Mouse (Mus musculus) lung, postnatal 0 days (tissue): ENCODE results near the gene Wfdc17. TPM values are rescaled to one million over a fixed set of nuclear protein-coding genes. Genes with fewer than 3 reads are reported as not detected.

Source experiments
- ATAC-seq: fragments of 200-750 bp; cut with Nextera tagmentation; 2 replicates; pipeline ENCODE4 v1.8.0; 2017; ENCODE audit warnings: moderate library complexity
- DNase-seq: peaks from one replicate; pipeline ENCODE4 v3.0.0-alpha.2; 2016; ENCODE audit warnings: low spot score
- H3K27ac ChIP-seq: fragments of 300-500 bp; sonication (generic); 2 replicates; pipeline ENCODE4 v1.5.1; 2014; ENCODE audit warnings: antibody characterized with exemption, mild to moderate bottlenecking, low read length, mixed read lengths
- H3K27me3 ChIP-seq: fragments of 300-500 bp; sonication (generic); replicated peaks from 2 replicates; pipeline ENCODE4 v1.6.1; 2014; ENCODE audit warnings: low read length, mixed read lengths; ENCODE audit not compliant: insufficient read depth
- H3K36me3 ChIP-seq: fragments of 300-500 bp; sonication (generic); 2 replicates; pipeline ENCODE4 v1.6.1; 2014; ENCODE audit warnings: low read length, mixed read lengths; ENCODE audit not compliant: insufficient read depth
- H3K4me1 ChIP-seq: fragments of 300-500 bp; sonication (generic); 2 replicates; pipeline ENCODE4 v1.6.1; 2014; ENCODE audit warnings: antibody characterized with exemption, low read depth, low read length, mixed read lengths; ENCODE audit not compliant: insufficient read depth
- H3K4me2 ChIP-seq: fragments of 300-500 bp; sonication (generic); replicated peaks from 2 replicates; pipeline ENCODE4 v1.6.1; 2014; ENCODE audit warnings: low read depth, mild to moderate bottlenecking, low read length, moderate library complexity, mixed read lengths
- H3K4me3 ChIP-seq: fragments of 300-500 bp; sonication (generic); 2 replicates; pipeline ENCODE4 v1.5.1; 2014; ENCODE audit warnings: low read depth, low read length
- H3K9ac ChIP-seq: fragments of 300-500 bp; sonication (generic); replicated peaks from 2 replicates; pipeline ENCODE4 v1.6.1; 2014; ENCODE audit warnings: low read depth, mild to moderate bottlenecking
- H3K9me3 ChIP-seq: fragments of 300-500 bp; sonication (generic); 2 replicates; pipeline ENCODE4 v1.6.1; 2016; ENCODE audit warnings: low read length, mixed read lengths
- CTCF ChIP-seq: IDR thresholded peaks from 2 replicates; pipeline ENCODE4 v1.5.1; 2016; ENCODE audit warnings: antibody characterized with exemption, mild to moderate bottlenecking
- EP300 ChIP-seq: IDR thresholded peaks from 2 replicates; pipeline ENCODE4 v1.6.1; 2016; ENCODE audit warnings: antibody characterized with exemption, mild to moderate bottlenecking, control low read depth
- WGBS: fragments of 180-500 bp; shearing (Covaris S2); extraction: QIAGEN DNeasy Blood & Tissue Kit; methylation state at CpG from one replicate; pipeline ENCODE4 v1.1.7; 2014; 5-methylcytosine and 5-hydroxymethylcytosine counted together
- polyA plus RNA-seq: library from polyadenylated mRNA; unstranded; fragments of >200 nt; fragmentation: Nextera tagmentation; extraction: Ambion mirVana; gene quantifications from 2 replicates; pipeline ENCODE4 v1.2.1, GENCODE M21; 2015

Gene Wfdc17
- 27.1 and 33.5 TPM in 2 replicates for polyA plus RNA-seq

DNA sequence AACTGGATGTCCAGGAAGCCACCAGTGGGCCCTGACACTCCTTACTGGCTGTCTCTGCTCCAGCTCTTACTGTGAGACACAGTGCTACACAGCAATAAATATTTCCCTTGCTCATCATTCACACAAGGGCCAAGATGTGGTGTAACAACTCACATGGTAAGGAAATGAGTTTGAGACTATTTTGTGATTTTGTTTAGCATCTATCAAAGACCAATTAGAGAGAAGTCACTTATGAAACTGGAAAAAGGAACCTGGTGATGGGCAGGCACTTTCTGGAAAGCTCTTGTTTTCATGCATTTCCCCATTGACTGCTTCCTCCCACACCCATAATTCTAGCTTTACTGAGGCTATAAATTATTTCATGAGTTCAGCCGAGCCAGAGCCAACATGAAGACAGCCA is at the start of gene Wfdc17:
TSS of gene Wfdc17 (plus strand) at position 287 of the 400 bp plus-strand sequence.
- H3K4me3 ChIP-seq = no peak within 1 kb of the TSS

DNA sequence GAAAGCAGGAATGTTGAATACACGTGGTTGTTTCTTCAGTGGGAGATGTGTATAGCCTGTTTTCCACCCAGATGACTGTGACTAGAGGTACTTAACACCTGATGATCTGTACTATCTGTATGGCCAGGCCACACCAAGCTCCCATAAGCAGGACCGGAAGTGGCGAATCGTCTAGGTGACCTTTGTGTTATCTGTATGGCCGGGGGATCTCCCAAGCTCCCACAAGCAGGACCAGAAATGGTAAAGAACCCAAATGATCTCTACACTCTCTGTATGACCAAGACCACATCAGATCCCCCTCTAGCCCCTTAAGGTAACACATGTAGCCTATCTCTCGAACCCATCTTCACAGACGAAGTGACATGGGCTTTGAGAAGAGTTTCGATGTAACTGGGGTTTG is 49.2 kb upstream of the Wfdc17 start:
- Histone ChIP-seq H3K9me3 (no peaks in the 10 kb centered on the region), H3K27me3 (no peaks in the 10 kb centered on the region), H3K36me3 (no peaks in the 10 kb centered on the region), H3K9ac (no peak overlapping the region), H3K4me2 (no peak overlapping the region), H3K4me1 (no peaks in the 10 kb centered on the region), H3K4me3 (no peak overlapping the region), H3K27ac (no peak overlapping the region)
- DNase-seq (no peak), ATAC-seq (no peak)
- TF ChIP-seq EP300 (no peak), CTCF (no peak)
- 82% methylated on average over 8 of the region's 8 CpGs for WGBS

More for the DNA sequence above, at the start of gene Wfdc17:
- Histone ChIP-seq H3K4me2 (no peak within 1 kb of the TSS), H3K9me3 (no peaks in the 10 kb centered on the region), H3K9ac (no peak within 1 kb of the TSS), H3K27ac (no peak within 1 kb of the TSS), H3K4me1 (no peaks in the 10 kb centered on the region), H3K27me3 (no peaks in the 10 kb centered on the region), H3K36me3 (no peaks in the 10 kb centered on the region)
- ATAC-seq (no peak), DNase-seq (peak; percentile 10)
- WGBS = 27% methylated on average over 1 of the region's 1 CpGs
- TF ChIP-seq EP300 = no peak
- no peak for TF ChIP-seq CTCF

DNA sequence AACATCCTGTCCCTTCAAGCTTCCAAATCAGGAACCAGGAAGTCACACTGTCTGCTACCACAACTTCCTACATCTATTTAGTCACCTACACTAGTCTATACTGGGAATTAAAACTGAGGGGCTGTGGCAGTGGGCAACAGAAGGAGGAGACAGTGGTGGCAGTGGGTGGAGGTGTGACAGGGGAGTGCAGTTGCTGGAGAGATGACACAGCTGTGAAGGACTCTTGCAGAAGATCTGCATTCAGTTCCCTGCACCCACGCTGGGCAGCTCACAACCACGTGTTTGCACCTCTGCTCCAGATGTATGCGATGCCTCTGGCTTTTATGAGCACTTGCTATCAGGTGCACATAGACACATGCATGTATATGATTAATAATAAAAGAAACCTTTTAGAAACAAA is 46.3 kb upstream of the Wfdc17 start:
- TF ChIP-seq CTCF (no peak), EP300 (no peak)
- Histone ChIP-seq H3K27me3 (no peaks in the 10 kb centered on the region), H3K27ac (no peak overlapping the region), H3K9ac (no peak overlapping the region), H3K9me3 (no peaks in the 10 kb centered on the region), H3K4me3 (no peak overlapping the region), H3K4me1 (no peaks in the 10 kb centered on the region), H3K4me2 (no peak overlapping the region), H3K36me3 (no peaks in the 10 kb centered on the region)
- ATAC-seq (no peak), DNase-seq (no peak)
- 80% methylated on average over 3 of the region's 3 CpGs for WGBS

DNA sequence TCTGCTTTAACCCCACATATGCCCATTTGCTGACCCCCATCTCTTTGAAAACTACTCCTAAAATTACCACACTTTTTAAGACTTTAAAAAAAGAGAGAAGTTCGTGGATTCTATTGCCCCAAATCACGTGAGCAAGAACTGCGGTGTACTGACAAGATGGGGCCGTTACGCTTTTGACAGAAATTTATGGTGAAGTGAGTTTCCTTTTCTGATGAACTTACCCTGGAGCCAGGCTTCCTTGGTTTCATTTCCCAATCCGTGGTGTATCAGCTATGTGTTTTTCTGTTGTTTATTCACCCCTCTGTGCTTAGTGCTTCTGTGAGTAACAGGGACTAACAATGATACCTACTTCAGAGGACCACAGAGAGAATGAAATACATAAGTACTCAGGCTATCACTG is 45.0 kb upstream of the Wfdc17 start:
- DNase-seq = no peak
- Histone ChIP-seq H3K4me2 (no peak overlapping the region), H3K27me3 (no peaks in the 10 kb centered on the region), H3K4me1 (no peaks in the 10 kb centered on the region), H3K9ac (no peak overlapping the region), H3K4me3 (no peak overlapping the region), H3K9me3 (no peaks in the 10 kb centered on the region), H3K27ac (no peak overlapping the region), H3K36me3 (no peaks in the 10 kb centered on the region)
- WGBS = 70% methylated on average over 6 of the region's 6 CpGs
- TF ChIP-seq EP300 = no peak
- no peak for TF ChIP-seq CTCF
- no peak for ATAC-seq

DNA sequence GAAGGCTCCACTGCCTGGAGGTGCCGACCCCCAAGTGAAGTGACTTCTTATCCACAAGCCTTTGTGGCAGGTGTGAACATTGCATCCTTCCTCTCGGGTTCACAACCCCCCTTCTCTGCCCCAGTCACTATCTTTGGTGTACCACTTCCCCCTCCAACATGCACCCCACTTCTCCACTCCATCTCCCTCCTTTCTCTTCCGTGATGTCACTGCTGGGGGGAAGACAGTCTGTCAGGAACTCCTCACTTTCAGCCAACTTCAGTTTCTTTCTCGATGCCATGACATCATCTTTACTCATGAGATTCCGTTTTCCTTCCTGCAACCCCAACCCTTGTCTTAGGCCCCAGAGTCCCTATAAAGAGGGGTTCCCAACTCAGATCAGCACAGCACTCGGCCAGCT is 41.6 kb upstream of the Wfdc17 start, which contains the start of gene Ccl4:
TSS of gene Ccl4 (plus strand) at position 381 of the 400 bp plus-strand sequence.
- Histone ChIP-seq H3K27ac (no peak within 1 kb of the TSS), H3K27me3 (no peaks in the 10 kb centered on the region), H3K9me3 (no peaks in the 10 kb centered on the region), H3K4me1 (no peaks in the 10 kb centered on the region), H3K36me3 (no peaks in the 10 kb centered on the region), H3K4me3 (no peak within 1 kb of the TSS), H3K9ac (no peak within 1 kb of the TSS), H3K4me2 (no peak within 1 kb of the TSS)
- TF ChIP-seq CTCF = no peak
- TF ChIP-seq EP300 = no peak
- 59% methylated on average over 6 of the region's 6 CpGs for WGBS
- ATAC-seq = no peak
- no peak for DNase-seq

DNA sequence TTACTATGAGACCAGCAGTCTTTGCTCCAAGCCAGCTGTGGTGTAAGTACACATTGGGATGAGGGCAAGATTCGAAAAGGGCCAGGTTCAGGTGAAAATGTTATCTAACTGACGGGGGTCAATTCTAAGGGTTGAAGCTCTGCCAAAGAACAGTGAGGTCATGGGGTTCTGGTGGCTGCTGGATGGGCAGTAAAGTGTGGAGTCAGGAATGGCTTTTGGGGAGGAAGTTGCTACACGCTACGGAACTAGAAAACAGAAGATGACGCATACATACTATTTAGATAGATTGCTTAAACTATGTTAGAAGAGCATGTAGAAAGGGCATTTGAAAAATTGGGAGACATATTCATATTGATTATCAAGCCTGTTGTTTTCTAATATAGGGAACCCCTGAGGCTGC is 40.3 kb upstream of the Wfdc17 start:
- no peak overlapping the region for H3K9ac ChIP-seq
- no peak overlapping the region for H3K4me3 ChIP-seq
- ATAC-seq (no peak), DNase-seq (peak; percentile 31)
- TF ChIP-seq CTCF (no peak), EP300 (no peak)
- no peaks in the 10 kb centered on the region for H3K9me3 ChIP-seq
- H3K4me2 ChIP-seq = no peak overlapping the region
- H3K4me1 ChIP-seq = no peaks in the 10 kb centered on the region
- WGBS = 46% methylated on average over 5 of the region's 5 CpGs
- H3K36me3 ChIP-seq = no peaks in the 10 kb centered on the region
- H3K27me3 ChIP-seq = no peaks in the 10 kb centered on the region
- H3K27ac ChIP-seq = no peak overlapping the region

DNA sequence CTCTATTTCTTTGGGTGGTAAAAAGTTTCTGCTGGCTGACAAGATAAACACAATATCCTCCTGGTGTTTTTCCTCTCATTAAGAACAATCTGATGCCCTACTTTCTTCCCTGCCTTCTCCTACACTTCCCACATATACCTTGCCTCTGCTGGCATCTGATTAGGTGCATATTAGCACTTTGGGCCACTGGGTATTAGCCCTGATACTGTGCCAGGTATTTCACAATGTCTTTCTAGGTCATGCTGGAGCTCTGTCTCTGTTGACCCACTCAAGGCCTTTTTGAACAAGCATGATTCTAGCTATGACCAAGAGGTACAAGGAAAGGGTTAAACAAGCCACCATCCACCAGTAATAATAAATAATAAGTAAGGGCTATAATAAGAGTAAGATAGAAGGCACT is 32.0 kb upstream of the Wfdc17 start:
- no peaks in the 10 kb centered on the region for H3K27me3 ChIP-seq
- H3K9me3 ChIP-seq = no peaks in the 10 kb centered on the region
- TF ChIP-seq CTCF (no peak), EP300 (no peak)
- DNase-seq = no peak
- no peak overlapping the region for H3K9ac ChIP-seq
- H3K27ac ChIP-seq = no peak overlapping the region
- no peaks in the 10 kb centered on the region for H3K4me1 ChIP-seq
- H3K36me3 ChIP-seq = no peaks in the 10 kb centered on the region
- no peak overlapping the region for H3K4me3 ChIP-seq
- H3K4me2 ChIP-seq = no peak overlapping the region
- ATAC-seq = no peak
